Mouse (Mus musculus) lung, postnatal 0 days (tissue): ENCODE measurements around the gene Rora.

Source experiments
- CTCF ChIP-seq: IDR thresholded peaks from 2 replicates; pipeline ENCODE4 v1.5.1; 2016; ENCODE audit warnings: antibody characterized with exemption, mild to moderate bottlenecking
- EP300 ChIP-seq: IDR thresholded peaks from 2 replicates; pipeline ENCODE4 v1.6.1; 2016; ENCODE audit warnings: antibody characterized with exemption, mild to moderate bottlenecking, control low read depth

DNA sequence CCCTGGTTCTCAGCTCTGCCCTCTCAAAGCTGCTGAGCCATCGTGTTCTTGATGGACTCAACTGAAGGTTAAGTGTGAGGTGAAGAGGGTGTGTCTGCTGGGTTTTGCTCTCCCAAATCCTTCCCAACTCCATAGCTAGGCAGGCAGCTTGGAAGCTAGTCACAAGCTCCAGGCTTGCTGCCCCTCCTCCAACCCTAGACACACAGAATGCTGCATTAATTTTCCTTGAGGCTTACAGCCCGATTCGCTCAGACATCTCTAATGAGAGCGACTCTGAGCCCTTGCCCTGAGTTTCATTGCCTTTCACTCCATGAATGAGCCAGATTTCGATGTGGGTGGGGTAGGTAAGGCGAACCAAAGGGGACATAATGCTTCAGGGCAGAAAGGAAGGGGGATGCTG is 705.2 kb downstream of the Rora start:
- TF ChIP-seq CTCF = no peak
- no peak for TF ChIP-seq EP300
